Mouse (Mus musculus): ENCODE results near the gene Dnlz. TPM values are rescaled to one million over a fixed set of nuclear protein-coding genes. Genes with fewer than 3 reads are reported as not detected.
A peak's percentile ranks its signal among the peaks of the same experiment; 100 is the strongest.

Gene Dnlz
- polyA plus RNA-seq, 1 experiment from 2014 or later = 24.7 TPM

- Histone ChIP-seq H3K36me3 (ENCODE audit: control insufficient read depth, insufficient read depth, low read length) (no peaks in the 10 kb centered on the region), H3K27ac (ENCODE audit: low read length) (no peak overlapping the region), H3K4me3 (ENCODE audit: low read length) (no peak overlapping the region), H3K4me1 (replicated peaks; ENCODE audit: control insufficient read depth, insufficient read depth, low read length) (peaks cover 43% of the 10 kb centered on the region), H3K9me3 (ENCODE audit: control insufficient read depth, low read length) (no peaks in the 10 kb centered on the region), H3K4me2 (ENCODE audit: low read depth, low read length) (no peak overlapping the region), H3K27me3 (ENCODE audit: control insufficient read depth, insufficient read depth, low read depth, low read length) (no peaks in the 10 kb centered on the region), H3K9ac (ENCODE audit: low read length) (no peak overlapping the region)
- WGBS = 61% methylated on average over 2 of the region's 2 CpGs
- no peak for ATAC-seq (ENCODE audit: low read depth)
These were observed 39.1 kb downstream of the Dnlz start for GRCm38 (mm10) chr2:26312812-26313211.

DNA sequence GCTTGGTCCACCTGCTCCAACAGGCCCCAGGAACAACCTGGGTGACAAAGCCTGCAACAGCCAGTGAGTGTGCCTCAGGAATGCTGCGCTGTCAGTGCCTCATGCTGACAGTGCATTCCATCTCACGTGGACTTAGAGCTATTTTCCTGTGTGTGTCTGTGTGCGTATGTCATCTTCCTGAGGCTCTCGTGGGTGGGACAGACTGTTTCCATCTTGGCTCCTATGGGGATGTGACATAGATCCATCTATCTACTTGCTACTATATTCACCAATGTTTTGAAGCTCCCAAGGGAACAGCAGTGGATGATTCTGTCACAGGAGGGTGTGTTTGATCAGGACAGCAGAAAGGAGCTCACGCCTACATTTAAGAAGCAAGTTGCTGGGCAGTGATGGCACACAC lies 40.0 kb downstream of the Dnlz start:
- H3K4me1 ChIP-seq (replicated peaks; ENCODE audit: control insufficient read depth, insufficient read depth, low read length) = peaks cover 34% of the 10 kb centered on the region
- H3K4me2 ChIP-seq (ENCODE audit: low read depth, low read length) = no peak overlapping the region
- H3K9ac ChIP-seq (ENCODE audit: low read length) = no peak overlapping the region
- no peak overlapping the region for H3K4me3 ChIP-seq (ENCODE audit: low read length)
- H3K36me3 ChIP-seq (ENCODE audit: control insufficient read depth, insufficient read depth, low read length) = no peaks in the 10 kb centered on the region
- no peak for ATAC-seq (ENCODE audit: low read depth)
- no peaks in the 10 kb centered on the region for H3K9me3 ChIP-seq (ENCODE audit: control insufficient read depth, low read length)
- no peak overlapping the region for H3K27ac ChIP-seq (ENCODE audit: low read length)
- WGBS = 55% methylated on average over 5 of the region's 5 CpGs
- no peaks in the 10 kb centered on the region for H3K27me3 ChIP-seq (ENCODE audit: control insufficient read depth, insufficient read depth, low read depth, low read length)

- Histone ChIP-seq H3K27me3 (ENCODE audit: control insufficient read depth, insufficient read depth, low read depth, low read length) (no peaks in the 10 kb centered on the region), H3K27ac (ENCODE audit: low read length) (peak overlapping the region; percentile 95), H3K4me2 (ENCODE audit: low read depth, low read length) (peak overlapping the region; percentile 31), H3K4me1 (replicated peaks; ENCODE audit: control insufficient read depth, insufficient read depth, low read length) (peaks cover 22% of the 10 kb centered on the region), H3K36me3 (ENCODE audit: control insufficient read depth, insufficient read depth, low read length) (no peaks in the 10 kb centered on the region), H3K9ac (ENCODE audit: low read length) (peak overlapping the region; percentile 34; the same call in 1 of the 2 replicates), H3K9me3 (ENCODE audit: control insufficient read depth, low read length) (no peaks in the 10 kb centered on the region), H3K4me3 (ENCODE audit: low read length) (no peak overlapping the region)
- ATAC-seq (ENCODE audit: low read depth) = peak; percentile 83
- WGBS = 4% methylated on average over 10 of the region's 10 CpGs
These were observed 42.2 kb downstream of the Dnlz start for GRCm38 (mm10) chr2:26309739-26310138.

DNA sequence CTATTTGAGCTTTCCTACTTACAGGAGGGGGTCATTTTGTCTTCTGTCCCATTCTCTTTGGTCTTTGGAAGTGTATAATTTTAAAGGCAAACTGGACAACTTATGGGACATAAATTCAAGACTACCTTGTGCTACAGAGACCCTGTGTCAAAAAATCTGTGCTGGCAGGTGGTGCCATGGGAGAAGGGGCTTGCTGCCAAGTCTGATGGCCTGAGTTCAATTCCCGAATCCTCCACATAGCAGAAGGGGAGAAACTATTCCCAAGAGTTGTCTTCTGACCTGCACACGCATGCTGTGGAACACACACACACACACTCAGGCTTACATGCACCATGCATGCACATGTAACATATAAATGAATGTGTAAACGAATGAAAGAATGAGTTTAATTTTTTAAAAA lies 45.2 kb downstream of the Dnlz start:
- Histone ChIP-seq H3K4me1 (replicated peaks; ENCODE audit: control insufficient read depth, insufficient read depth, low read length) (peaks cover 16% of the 10 kb centered on the region), H3K9ac (ENCODE audit: low read length) (no peak overlapping the region), H3K27ac (ENCODE audit: low read length) (no peak overlapping the region), H3K36me3 (ENCODE audit: control insufficient read depth, insufficient read depth, low read length) (no peaks in the 10 kb centered on the region), H3K27me3 (ENCODE audit: control insufficient read depth, insufficient read depth, low read depth, low read length) (no peaks in the 10 kb centered on the region), H3K9me3 (ENCODE audit: control insufficient read depth, low read length) (no peaks in the 10 kb centered on the region; the same call in 1 of the 2 replicates), H3K4me3 (ENCODE audit: low read length) (no peak overlapping the region), H3K4me2 (ENCODE audit: low read depth, low read length) (no peak overlapping the region)
- 86% methylated on average over 3 of the region's 3 CpGs for WGBS
- no peak for ATAC-seq (ENCODE audit: low read depth)

GRCm38 (mm10) chr2:26305555-26305954 lies 46.4 kb downstream of the Dnlz start:
- Histone ChIP-seq H3K4me2 (ENCODE audit: low read depth, low read length) (no peak overlapping the region), H3K27me3 (ENCODE audit: control insufficient read depth, insufficient read depth, low read depth, low read length) (no peaks in the 10 kb centered on the region), H3K4me1 (replicated peaks; ENCODE audit: control insufficient read depth, insufficient read depth, low read length) (peaks cover 20% of the 10 kb centered on the region), H3K36me3 (ENCODE audit: control insufficient read depth, insufficient read depth, low read length) (no peaks in the 10 kb centered on the region), H3K9me3 (ENCODE audit: control insufficient read depth, low read length) (no peaks in the 10 kb centered on the region; the same call in 1 of the 2 replicates), H3K27ac (ENCODE audit: low read length) (no peak overlapping the region), H3K9ac (ENCODE audit: low read length) (no peak overlapping the region), H3K4me3 (ENCODE audit: low read length) (no peak overlapping the region)
- 64% methylated on average over 2 of the region's 2 CpGs for WGBS
- no peak for ATAC-seq (ENCODE audit: low read depth)

DNA sequence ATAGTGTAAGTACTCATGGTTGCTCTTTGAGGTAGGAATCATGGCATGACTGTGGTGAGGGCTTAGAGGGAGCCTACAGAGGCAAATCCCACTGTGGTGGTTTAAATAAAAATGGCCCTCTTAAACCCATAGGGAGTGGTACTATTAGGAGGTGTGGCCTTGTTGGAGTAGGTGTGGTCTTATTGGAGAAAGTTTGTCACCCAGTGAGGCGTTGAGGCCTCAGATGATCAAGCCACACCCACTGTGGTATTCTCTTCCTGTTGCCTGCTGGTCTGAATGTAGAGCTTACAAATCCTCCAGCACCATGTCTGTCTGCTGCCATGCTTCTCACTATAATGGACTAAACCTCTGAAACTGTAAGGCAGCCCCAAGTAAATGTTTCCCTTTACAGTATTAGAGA lies 47.2 kb downstream of the Dnlz start:
- no peak overlapping the region for H3K9ac ChIP-seq (ENCODE audit: low read length)
- WGBS = 67% methylated on average over 1 of the region's 1 CpGs
- no peak overlapping the region for H3K4me3 ChIP-seq (ENCODE audit: low read length)
- peaks cover 18% of the 10 kb centered on the region for H3K4me1 ChIP-seq (replicated peaks; ENCODE audit: control insufficient read depth, insufficient read depth, low read length)
- no peaks in the 10 kb centered on the region for H3K36me3 ChIP-seq (ENCODE audit: control insufficient read depth, insufficient read depth, low read length)
- ATAC-seq (ENCODE audit: low read depth) = no peak
- H3K4me2 ChIP-seq (ENCODE audit: low read depth, low read length) = no peak overlapping the region
- H3K27ac ChIP-seq (ENCODE audit: low read length) = no peak overlapping the region
- H3K9me3 ChIP-seq (ENCODE audit: control insufficient read depth, low read length) = no peaks in the 10 kb centered on the region; the same call in 1 of the 2 replicates
- H3K27me3 ChIP-seq (ENCODE audit: control insufficient read depth, insufficient read depth, low read depth, low read length) = no peaks in the 10 kb centered on the region

DNA sequence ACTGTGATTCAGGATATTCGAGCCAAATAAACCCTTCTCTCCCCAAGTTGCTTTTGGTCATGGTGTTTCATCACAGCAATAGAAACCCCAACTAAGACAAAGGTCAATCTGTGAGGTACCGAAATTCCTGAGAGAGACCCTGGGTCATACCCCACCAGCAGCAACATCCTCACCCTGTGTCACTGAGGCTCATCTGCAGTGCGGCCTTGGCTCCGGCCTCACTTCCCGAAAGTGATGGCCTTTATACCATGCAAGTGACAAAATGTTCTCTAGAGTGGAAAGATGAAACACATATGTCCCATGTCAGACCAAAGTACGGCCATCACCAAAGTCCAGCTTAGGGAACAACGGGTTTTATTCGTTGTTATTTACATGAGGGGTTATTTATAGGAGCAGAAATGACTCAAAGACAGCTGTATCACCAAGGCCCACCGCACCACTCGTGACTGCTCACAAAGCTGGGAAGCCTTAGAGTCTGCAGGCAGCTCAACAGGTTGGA lies 49.9 kb downstream of the Dnlz start:
- 68% methylated on average over 10 of the region's 10 CpGs for WGBS

GRCm38 (mm10) chr2:26300808-26301174 lies 51.1 kb downstream of the Dnlz start:
- Histone ChIP-seq H3K27me3 (ENCODE audit: control insufficient read depth, insufficient read depth, low read depth, low read length) (no peaks in the 10 kb centered on the region), H3K4me1 (replicated peaks; ENCODE audit: control insufficient read depth, insufficient read depth, low read length) (peaks cover 32% of the 10 kb centered on the region), H3K4me3 (ENCODE audit: low read length) (no peak overlapping the region), H3K27ac (ENCODE audit: low read length) (peak overlapping the region; percentile 69), H3K9me3 (ENCODE audit: control insufficient read depth, low read length) (no peaks in the 10 kb centered on the region; the same call in 1 of the 2 replicates), H3K4me2 (ENCODE audit: low read depth, low read length) (no peak overlapping the region), H3K9ac (ENCODE audit: low read length) (no peak overlapping the region; the same call in 1 of the 2 replicates), H3K36me3 (ENCODE audit: control insufficient read depth, insufficient read depth, low read length) (no peaks in the 10 kb centered on the region)
- WGBS = 0% methylated on average over 3 of the region's 3 CpGs
- peak; percentile 41 for ATAC-seq (ENCODE audit: low read depth)

More for the DNA sequence above, 49.9 kb downstream of the Dnlz start:
- H3K4me1 ChIP-seq (replicated peaks; ENCODE audit: control insufficient read depth, insufficient read depth, low read length) = peaks cover 28% of the 10 kb centered on the region
- H3K9ac ChIP-seq (ENCODE audit: low read length) = no peak overlapping the region
- H3K4me3 ChIP-seq (ENCODE audit: low read length) = no peak overlapping the region
- no peaks in the 10 kb centered on the region for H3K27me3 ChIP-seq (ENCODE audit: control insufficient read depth, insufficient read depth, low read depth, low read length)
- no peak overlapping the region for H3K27ac ChIP-seq (ENCODE audit: low read length)
- H3K9me3 ChIP-seq (ENCODE audit: control insufficient read depth, low read length) = no peaks in the 10 kb centered on the region; the same call in 1 of the 2 replicates
- H3K36me3 ChIP-seq (ENCODE audit: control insufficient read depth, insufficient read depth, low read length) = no peaks in the 10 kb centered on the region
- no peak for ATAC-seq (ENCODE audit: low read depth)
- H3K4me2 ChIP-seq (ENCODE audit: low read depth, low read length) = no peak overlapping the region

- Histone ChIP-seq H3K27me3 (ENCODE audit: control insufficient read depth, insufficient read depth, low read depth, low read length) (no peaks in the 10 kb centered on the region), H3K4me3 (ENCODE audit: low read length) (no peak overlapping the region), H3K9ac (ENCODE audit: low read length) (no peak overlapping the region; the same call in 1 of the 2 replicates), H3K9me3 (ENCODE audit: control insufficient read depth, low read length) (no peaks in the 10 kb centered on the region; the same call in 1 of the 2 replicates), H3K36me3 (ENCODE audit: control insufficient read depth, insufficient read depth, low read length) (no peaks in the 10 kb centered on the region), H3K27ac (ENCODE audit: low read length) (peak overlapping the region; percentile 69), H3K4me2 (ENCODE audit: low read depth, low read length) (no peak overlapping the region), H3K4me1 (replicated peaks; ENCODE audit: control insufficient read depth, insufficient read depth, low read length) (peaks cover 32% of the 10 kb centered on the region)
- WGBS = 30% methylated on average over 5 of the region's 5 CpGs
- peak; percentile 56 for ATAC-seq (ENCODE audit: low read depth)
These were observed 51.6 kb downstream of the Dnlz start for GRCm38 (mm10) chr2:26300161-26300807.
